Mouse (Mus musculus) spleen, adult 10 weeks (tissue): ENCODE measurements around the gene Krt32. TPM values are rescaled to one million over a fixed set of nuclear protein-coding genes. Genes with fewer than 3 reads are reported as not detected.

ENCODE experiments used
- polyA plus RNA-seq: library from polyadenylated mRNA; stranded (reverse); fragments of 350-450 nt; fragmentation: Illumina TruSeq; extraction: RNeasy Lipid Tissue Mini Kit (QIAGEN cat#74804); gene quantifications from one replicate; pipeline ENCODE4 v1.2.3, GENCODE M21; 2015; ENCODE audit warnings: low replicate concordance; ENCODE audit not compliant: insufficient read depth

Krt32 gene
- not detected for polyA plus RNA-seq

GRCm38 (mm10) chr11:100087861-100088260 lies at the start of gene Krt32:
Gene Krt32, minus strand, starts transcription at chr11:100088226.

GRCm38 (mm10) chr11:100135731-100136130 lies 47.7 kb upstream of the Krt32 start, which contains the start of gene Krt15:
Gene Krt15, minus strand, starts transcription at chr11:100135928.

GRCm38 (mm10) chr11:100121466-100121865 lies 33.4 kb upstream of the Krt32 start, which contains the start of gene Krt13:
Gene Krt13, minus strand, starts transcription at chr11:100121566.

DNA sequence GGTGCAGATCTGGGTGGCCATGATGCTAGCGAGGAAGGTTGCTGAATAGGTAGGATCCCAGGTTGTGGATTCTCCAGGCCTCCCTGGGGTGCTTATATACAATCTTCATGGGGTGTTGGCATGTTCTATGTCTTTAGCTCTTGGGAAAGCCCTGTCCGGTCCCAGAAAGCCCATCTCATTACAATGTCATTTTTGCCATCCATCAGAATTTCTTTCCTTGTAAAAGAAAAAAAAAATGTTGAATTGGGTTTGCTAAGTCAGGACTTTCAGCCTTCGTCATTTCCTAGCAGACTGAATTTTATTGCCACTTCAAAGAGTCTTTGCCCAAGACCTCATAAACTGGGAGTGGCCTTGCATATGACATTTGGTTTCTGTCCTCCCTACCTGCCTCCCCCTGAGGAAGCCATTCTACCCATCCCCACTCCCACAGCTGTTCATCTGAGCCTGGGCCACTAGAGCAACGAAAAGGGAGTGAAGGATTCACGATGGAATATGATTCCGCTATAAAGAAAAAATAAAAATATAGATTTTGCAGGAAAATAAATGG lies 17.6 kb upstream of the Krt32 start, which contains the start of gene Krt36:
Gene Krt36 (minus strand): TSS at position 51 of the 547 bp plus-strand sequence.

DNA sequence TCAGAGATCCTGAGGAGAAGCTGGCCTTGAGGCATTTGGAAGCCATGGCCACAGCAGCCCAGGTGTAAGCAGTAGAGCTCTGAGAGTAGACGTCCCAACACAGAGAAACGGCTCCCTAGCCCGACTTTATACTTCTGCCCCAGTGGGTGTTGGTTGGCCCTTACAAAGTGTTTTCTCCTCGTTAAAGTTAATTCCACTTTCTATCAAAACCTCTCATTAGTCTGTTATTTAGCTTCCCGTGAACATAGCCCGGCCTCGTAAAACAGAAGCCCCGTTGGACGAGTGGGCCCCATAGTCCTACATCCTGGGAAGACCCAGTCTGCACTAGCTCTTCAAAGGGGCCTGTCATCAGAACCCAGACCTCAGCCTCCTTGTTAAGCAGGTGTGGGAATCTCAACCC lies 8.1 kb upstream of the Krt32 start, which contains the start of gene Krt35:
Gene Krt35 (minus strand): TSS at position 101 of the 400 bp plus-strand sequence.

GRCm38 (mm10) chr11:100050451-100050850 lies 37.6 kb downstream of the Krt32 start, which contains the start of gene Krt31:
Gene Krt31, minus strand, starts transcription at chr11:100050551.

GRCm38 (mm10) chr11:100041454-100041853 lies 46.6 kb downstream of the Krt32 start, which contains the start of gene Krt34:
Gene Krt34, minus strand, starts transcription at chr11:100041554.

Other genes with a start within 250 kb of the Krt32 start
- gene Krtap4-16, start 236.6 kb downstream of the Krt32 start, polyA plus RNA-seq: not detected
- gene Gm11568, start 230.3 kb downstream of the Krt32 start, polyA plus RNA-seq: not detected
- gene Gm11559, start 223.8 kb downstream of the Krt32 start, polyA plus RNA-seq: not detected
- gene Krtap9-1, start 214.8 kb downstream of the Krt32 start, polyA plus RNA-seq: not detected
- not detected for gene Gm11567, start 209.0 kb downstream of the Krt32 start, polyA plus RNA-seq
- not detected for gene Krtap31-1, start 180.3 kb downstream of the Krt32 start, polyA plus RNA-seq
- not detected for gene Gm11565, start 173.5 kb downstream of the Krt32 start, polyA plus RNA-seq
- not detected for gene Krtap31-2, start 151.9 kb downstream of the Krt32 start, polyA plus RNA-seq
- gene Krtap9-5, start 139.8 kb downstream of the Krt32 start, polyA plus RNA-seq: not detected
- gene Krtap29-1, start 109.2 kb downstream of the Krt32 start, polyA plus RNA-seq: not detected
- gene Krtap16-1, start 101.6 kb downstream of the Krt32 start, polyA plus RNA-seq: not detected
- gene Krtap17-1, start 94.2 kb downstream of the Krt32 start, polyA plus RNA-seq: not detected
- gene Krt33a, start 72.0 kb downstream of the Krt32 start, polyA plus RNA-seq: not detected
- not detected for gene Krt33b, start 58.4 kb downstream of the Krt32 start, polyA plus RNA-seq
- gene Krt34, start 46.7 kb downstream of the Krt32 start, polyA plus RNA-seq: not detected
- not detected for gene Krt31, start 37.7 kb downstream of the Krt32 start, polyA plus RNA-seq
- not detected for gene Krt35, start 8.0 kb upstream of the Krt32 start, polyA plus RNA-seq
- gene Krt36, start 17.4 kb upstream of the Krt32 start, polyA plus RNA-seq: not detected
- not detected for gene Krt13, start 33.3 kb upstream of the Krt32 start, polyA plus RNA-seq
- not detected for gene Krt15, start 47.7 kb upstream of the Krt32 start, polyA plus RNA-seq
- 0.37 TPM for gene Krt19, start 60.4 kb upstream of the Krt32 start, polyA plus RNA-seq
- not detected for gene Krt9, start 105.0 kb upstream of the Krt32 start, polyA plus RNA-seq
- gene Krt14, start 119.3 kb upstream of the Krt32 start, polyA plus RNA-seq: not detected
- not detected for gene Krt16, start 160.7 kb upstream of the Krt32 start, polyA plus RNA-seq
- not detected for gene Krt17, start 172.8 kb upstream of the Krt32 start, polyA plus RNA-seq
- not detected for gene Krt42, start 181.6 kb upstream of the Krt32 start, polyA plus RNA-seq
- 1,360 TPM for gene Eif1, start 231.7 kb upstream of the Krt32 start, polyA plus RNA-seq
- gene Gast, start 246.2 kb upstream of the Krt32 start, polyA plus RNA-seq: not detected